Mouse (Mus musculus) hindbrain, embryonic 15.5 days (tissue): Measurements from ENCODE around the gene Gp2. TPM values are rescaled to one million over a fixed set of nuclear protein-coding genes. Genes with fewer than 3 reads are reported as not detected.

ENCODE experiments used
- ATAC-seq: fragments of 200-750 bp; cut with Nextera tagmentation; 2 replicates; pipeline ENCODE4 v1.8.0; 2017; ENCODE audit warnings: low read depth, moderate number of reproducible peaks, moderate TSS enrichment; ENCODE audit not compliant: low FRiP score
- H3K27ac ChIP-seq: fragments of 300-500 bp; sonication (generic); replicated peaks from 2 replicates; pipeline ENCODE4 v1.5.1; 2015; ENCODE audit warnings: mild to moderate bottlenecking, inconsistent platforms
- H3K27me3 ChIP-seq: fragments of 300-500 bp; sonication (generic); 2 replicates; pipeline ENCODE4 v1.6.1; 2015; ENCODE audit warnings: control low read depth, inconsistent platforms
- H3K36me3 ChIP-seq: fragments of 300-500 bp; sonication (generic); 2 replicates; pipeline ENCODE4 v1.6.1; 2015; ENCODE audit warnings: control low read depth, inconsistent platforms
- H3K4me1 ChIP-seq: fragments of 300-500 bp; sonication (generic); replicated peaks from 2 replicates; pipeline ENCODE4 v1.6.1; 2015; ENCODE audit warnings: control low read depth, inconsistent platforms
- H3K4me2 ChIP-seq: fragments of 300-500 bp; sonication (generic); 2 replicates; pipeline ENCODE4 v1.6.1; 2015; ENCODE audit warnings: moderate library complexity, mild to moderate bottlenecking, inconsistent platforms
- H3K4me3 ChIP-seq: fragments of 300-500 bp; sonication (generic); 2 replicates; pipeline ENCODE4 v1.5.1; 2015; ENCODE audit warnings: mild to moderate bottlenecking, inconsistent platforms
- H3K9ac ChIP-seq: fragments of 300-500 bp; sonication (generic); 2 replicates; pipeline ENCODE4 v1.6.1; 2015; ENCODE audit warnings: inconsistent platforms
- H3K9me3 ChIP-seq: fragments of 300-500 bp; sonication (generic); 2 replicates; pipeline ENCODE4 v1.6.1; 2016; ENCODE audit warnings: control low read depth, inconsistent platforms
- WGBS: fragments of 180-500 bp; shearing (Covaris S2); methylation state at CpG from one replicate; pipeline ENCODE4 v1.1.7; 2015; 5-methylcytosine and 5-hydroxymethylcytosine counted together
- polyA plus RNA-seq: library from polyadenylated mRNA; unstranded; fragments of >200 nt; fragmentation: Nextera tagmentation; extraction: Ambion mirVana; gene quantifications from 2 replicates; pipeline ENCODE4 v1.2.1, GENCODE M21; 2015

The Gp2 gene
- polyA plus RNA-seq, 1 experiment from 2014 or later: not detected

- WGBS: 62% methylated on average over 13 of the region's 13 CpGs
- Histone ChIP-seq H3K4me2 (no peak overlapping the region), H3K27ac (0 out of 2 replicates have a peak overlapping the region, but pooled peaks have one; percentile 24)
These were observed 64.9 kb downstream of the Gp2 start for GRCm38 (mm10) chr7:119394050-119394732.

More at GRCm38 (mm10) chr7:119394050-119394732, 64.9 kb downstream of the Gp2 start:
- no peaks in the 10 kb centered on the region for H3K9me3 ChIP-seq
- no peak overlapping the region for H3K4me3 ChIP-seq
- no peak overlapping the region for H3K9ac ChIP-seq
- H3K27me3 ChIP-seq: no peaks in the 10 kb centered on the region
- ATAC-seq: no peak
- H3K36me3 ChIP-seq: no peaks in the 10 kb centered on the region
- no peaks in the 10 kb centered on the region for H3K4me1 ChIP-seq

Other genes starting within 250 kb of the Gp2 start
- gene Umod, start 20.0 kb upstream of the Gp2 start, polyA plus RNA-seq: not detected in 2 replicates
- not detected in 2 replicates for gene Acsm5, start 60.2 kb upstream of the Gp2 start, polyA plus RNA-seq
- 0.22 and 0.38 TPM in 2 replicates for gene Pdilt, start 64.2 kb upstream of the Gp2 start, polyA plus RNA-seq
- gene Acsm2, start 95.1 kb upstream of the Gp2 start, polyA plus RNA-seq: 0.13 TPM in 1 of 2 replicates, not detected in the other
- gene Acsm1, start 147.7 kb upstream of the Gp2 start, polyA plus RNA-seq: not detected in 2 replicates
- not detected in 2 replicates for gene Acsm4, start 230.7 kb upstream of the Gp2 start, polyA plus RNA-seq